Mouse (Mus musculus) kidney, adult 2 months (tissue): ENCODE results near the gene Fam193a. TPM values are rescaled to one million over a fixed set of nuclear protein-coding genes. Genes with fewer than 3 reads are reported as not detected.

ENCODE experiments used
- DNase-seq: peaks from one replicate; pipeline ENCODE4 v3.0.0; 2021
- H3K27ac ChIP-seq: fragments of 200-500 bp; 2 replicates; pipeline ENCODE4 v1.5.1; 2012; ENCODE audit warnings: low read depth, low read length, control low read depth, inconsistent platforms; ENCODE audit not compliant: insufficient read depth
- H3K27me3 ChIP-seq: fragments of 200-500 bp; replicated peaks from 2 replicates; pipeline ENCODE4 v1.6.1; 2012; ENCODE audit warnings: mild to moderate bottlenecking, moderate library complexity, low read length, inconsistent platforms; ENCODE audit not compliant: control insufficient read depth, insufficient read depth
- H3K36me3 ChIP-seq: fragments of 200-500 bp; 2 replicates; pipeline ENCODE4 v1.6.1; 2012; ENCODE audit warnings: mild to moderate bottlenecking, moderate library complexity, low read length, inconsistent platforms; ENCODE audit not compliant: control insufficient read depth, insufficient read depth
- H3K4me1 ChIP-seq: fragments of 200-500 bp; 2 replicates; pipeline ENCODE4 v1.6.1; 2011; ENCODE audit warnings: low read length; ENCODE audit not compliant: control insufficient read depth, insufficient read depth
- H3K4me3 ChIP-seq: fragments of 200-500 bp; 2 replicates; pipeline ENCODE4 v1.5.1; 2011; ENCODE audit warnings: mild to moderate bottlenecking, low read depth, low read length, control low read depth; ENCODE audit not compliant: insufficient read depth
- CTCF ChIP-seq: fragments of 200-500 bp; conservative IDR thresholded peaks from 2 replicates; pipeline ENCODE4 v1.5.1; 2011; ENCODE audit warnings: low read depth, mild to moderate bottlenecking, control low read depth, low read length, moderate library complexity, mixed read lengths; ENCODE audit not compliant: insufficient read depth, insufficient read length
- POLR2A ChIP-seq: fragments of 200-500 bp; IDR thresholded peaks from one replicate; pipeline ENCODE4 v1.6.1; 2011; ENCODE audit warnings: low read depth, low read length, control low read depth
- WGBS: fragments of 180-500 bp; shearing (Covaris S2); methylation state at CpG from one replicate; pipeline ENCODE4 v1.1.7; 2018; 5-methylcytosine and 5-hydroxymethylcytosine counted together
- polyA plus RNA-seq: library from polyadenylated mRNA; depleted of rRNA; stranded (reverse); fragments of >200 nt; gene quantifications from 2 replicates; pipeline ENCODE4 v1.2.3, GENCODE M21; 2012

Gene Fam193a
- polyA plus RNA-seq, 1 experiment = 39.0 TPM

DNA sequence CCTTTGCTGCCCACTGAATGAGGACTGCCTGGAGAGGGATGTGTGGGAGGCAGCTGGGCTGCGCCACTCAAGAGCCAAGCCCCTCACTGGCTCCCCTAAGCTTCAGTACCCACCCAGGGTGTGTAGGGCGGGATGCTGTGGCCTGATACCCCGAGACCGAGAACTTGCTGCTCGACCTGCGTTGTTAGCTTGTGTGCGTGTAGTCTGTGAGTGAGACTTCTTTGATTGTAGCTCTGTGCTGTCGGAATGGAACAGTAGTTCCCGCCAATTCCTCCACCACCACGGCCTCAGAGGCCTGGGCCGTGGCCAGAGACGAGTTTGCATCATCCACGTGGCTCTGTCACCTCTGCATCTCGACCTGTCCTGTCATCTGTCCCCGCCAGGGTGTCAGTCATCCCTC lies 116.0 kb downstream of the Fam193a start:
- TF ChIP-seq POLR2A (no peak), CTCF (no peak)

DNA sequence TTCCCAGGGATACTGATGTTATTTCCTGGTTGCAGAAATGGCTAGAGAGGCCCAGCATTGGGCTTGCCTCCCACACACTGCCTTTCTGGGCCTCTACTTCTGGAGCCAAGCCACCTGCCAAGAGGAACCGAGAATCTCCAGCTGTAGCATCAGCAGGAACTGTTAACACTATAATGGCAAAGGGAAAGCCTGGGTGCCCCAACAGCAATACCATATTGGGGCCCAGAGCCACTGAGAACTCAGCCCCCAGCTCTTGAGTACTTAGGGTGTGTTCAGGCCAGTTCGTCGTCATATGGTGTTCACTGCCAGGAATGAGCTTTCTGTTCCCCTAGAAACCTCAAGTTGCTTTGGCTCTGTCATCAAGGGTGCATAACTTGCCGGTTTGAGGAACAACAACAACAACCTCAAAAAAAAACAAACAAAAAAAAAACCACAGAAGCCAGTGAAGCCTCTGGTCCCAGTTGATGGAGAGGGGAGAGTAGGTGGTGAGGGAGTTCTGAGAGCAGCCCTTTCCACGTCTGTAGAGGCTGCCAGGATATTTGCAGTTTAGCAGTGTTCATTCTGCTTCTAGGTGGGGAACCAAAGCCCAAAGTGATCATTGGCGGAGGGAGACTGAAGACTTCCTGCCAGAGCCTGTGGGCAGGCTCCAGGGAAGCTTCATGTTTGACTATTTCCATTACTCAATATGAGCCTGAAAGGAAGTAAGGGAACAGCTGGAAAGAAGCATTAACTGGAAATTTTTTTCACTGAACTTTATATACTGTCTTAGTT lies 117.8 kb downstream of the Fam193a start:
- H3K27ac ChIP-seq = no peak overlapping the region
- WGBS = 69% methylated on average over 6 of the region's 6 CpGs
- no peaks in the 10 kb centered on the region for H3K4me1 ChIP-seq
- H3K36me3 ChIP-seq = no peaks in the 10 kb centered on the region; the same call in none of the 2 replicates
- no peak for DNase-seq
- TF ChIP-seq CTCF (no peak), POLR2A (no peak)
- no peak overlapping the region for H3K4me3 ChIP-seq
- H3K27me3 ChIP-seq = no peaks in the 10 kb centered on the region

More for the DNA sequence above, 116.0 kb downstream of the Fam193a start:
- no peaks in the 10 kb centered on the region for H3K4me1 ChIP-seq
- no peaks in the 10 kb centered on the region for H3K27me3 ChIP-seq
- no peak overlapping the region for H3K4me3 ChIP-seq
- DNase-seq = no peak
- H3K36me3 ChIP-seq = peaks cover 3% of the 10 kb centered on the region
- H3K27ac ChIP-seq = no peak overlapping the region
- WGBS = 91% methylated on average over 15 of the region's 15 CpGs

DNA sequence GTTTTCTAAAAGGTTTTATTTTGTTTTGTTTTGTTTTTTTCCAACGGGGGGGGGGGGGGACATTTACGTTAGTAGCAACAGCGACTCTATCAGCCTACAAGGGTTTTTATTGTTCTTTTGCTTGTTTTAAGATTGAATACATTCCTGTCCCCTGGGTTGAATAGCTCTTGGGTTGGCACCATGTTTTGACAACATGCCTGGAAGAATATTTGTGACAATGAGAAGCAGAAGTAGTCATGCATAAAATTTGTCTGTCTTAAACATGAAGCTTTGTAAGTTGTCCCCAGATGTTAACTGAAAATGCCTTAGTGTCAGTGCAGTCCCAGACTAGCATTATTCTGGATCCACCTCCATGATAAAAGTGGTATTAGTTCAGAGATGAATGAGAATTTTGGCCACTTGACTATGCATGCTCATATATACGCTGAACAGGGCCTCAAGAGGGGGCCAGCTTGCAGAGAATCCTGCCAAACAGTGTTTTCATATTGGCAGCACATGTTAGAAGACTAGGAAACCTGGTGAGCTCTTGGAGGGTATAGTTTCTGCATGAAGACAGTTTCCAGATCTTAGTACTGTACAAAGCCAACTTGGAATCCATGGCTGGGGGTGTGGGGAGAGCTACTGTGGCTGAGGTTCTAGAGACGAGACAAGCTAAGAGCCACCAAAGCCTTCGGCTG lies 119.1 kb downstream of the Fam193a start:
- DNase-seq = no peak
- no peak overlapping the region for H3K4me3 ChIP-seq
- no peaks in the 10 kb centered on the region for H3K27me3 ChIP-seq
- no peaks in the 10 kb centered on the region; the same call in none of the 2 replicates for H3K36me3 ChIP-seq
- H3K4me1 ChIP-seq = no peaks in the 10 kb centered on the region
- 62% methylated on average over 6 of the region's 6 CpGs for WGBS
- H3K27ac ChIP-seq = no peak overlapping the region
- no peak for TF ChIP-seq POLR2A
- no peak for TF ChIP-seq CTCF

DNA sequence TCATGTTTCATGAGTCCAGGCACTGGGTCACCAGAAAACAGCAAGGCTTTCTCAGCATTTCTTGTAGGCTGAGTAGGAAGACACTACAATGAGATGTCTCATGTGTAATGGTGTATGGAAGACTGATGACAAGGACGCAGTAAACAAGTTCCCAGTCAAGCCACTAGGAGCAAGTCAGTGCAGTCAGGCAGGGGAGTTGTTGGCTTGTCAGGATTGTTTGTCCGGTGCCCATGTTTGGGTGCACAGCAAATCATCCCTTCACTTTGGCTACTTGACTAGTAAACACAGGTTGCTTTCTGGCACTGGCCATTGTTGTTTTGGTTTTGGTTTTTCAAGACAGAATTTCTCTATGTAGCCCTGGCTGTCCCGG lies 119.7 kb downstream of the Fam193a start:
- H3K27ac ChIP-seq = no peak overlapping the region
- DNase-seq = no peak
- no peaks in the 10 kb centered on the region; the same call in none of the 2 replicates for H3K36me3 ChIP-seq
- no peaks in the 10 kb centered on the region for H3K4me1 ChIP-seq
- WGBS = 62% methylated on average over 3 of the region's 3 CpGs
- no peak overlapping the region for H3K4me3 ChIP-seq
- H3K27me3 ChIP-seq = no peaks in the 10 kb centered on the region
- TF ChIP-seq CTCF (no peak), POLR2A (no peak)

DNA sequence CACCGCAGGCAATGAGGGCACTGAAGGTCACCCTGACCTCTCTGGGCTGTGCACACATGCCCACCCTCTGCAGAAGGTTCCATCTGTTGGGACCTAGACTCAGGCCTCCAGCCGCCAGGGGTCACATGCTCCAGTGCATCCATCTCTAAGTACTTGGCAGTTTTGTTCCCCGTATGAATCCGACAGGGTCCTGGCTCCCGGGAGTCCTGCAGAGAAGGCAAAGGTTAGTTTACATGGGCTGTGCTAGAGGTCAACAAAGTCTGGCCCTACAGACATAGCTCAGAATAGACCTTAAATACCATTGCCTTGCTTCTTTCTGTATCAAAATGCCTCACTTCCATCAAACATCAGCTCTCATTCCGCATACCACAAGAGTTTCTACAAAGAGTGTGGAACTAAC lies 127.0 kb downstream of the Fam193a start:
- WGBS = 67% methylated on average over 6 of the region's 6 CpGs
- H3K27ac ChIP-seq = no peak overlapping the region
- no peak for DNase-seq
- no peaks in the 10 kb centered on the region for H3K27me3 ChIP-seq
- H3K4me1 ChIP-seq = no peaks in the 10 kb centered on the region
- no peak overlapping the region for H3K4me3 ChIP-seq
- H3K36me3 ChIP-seq = no peaks in the 10 kb centered on the region; the same call in none of the 2 replicates
- TF ChIP-seq CTCF (no peak), POLR2A (no peak)

DNA sequence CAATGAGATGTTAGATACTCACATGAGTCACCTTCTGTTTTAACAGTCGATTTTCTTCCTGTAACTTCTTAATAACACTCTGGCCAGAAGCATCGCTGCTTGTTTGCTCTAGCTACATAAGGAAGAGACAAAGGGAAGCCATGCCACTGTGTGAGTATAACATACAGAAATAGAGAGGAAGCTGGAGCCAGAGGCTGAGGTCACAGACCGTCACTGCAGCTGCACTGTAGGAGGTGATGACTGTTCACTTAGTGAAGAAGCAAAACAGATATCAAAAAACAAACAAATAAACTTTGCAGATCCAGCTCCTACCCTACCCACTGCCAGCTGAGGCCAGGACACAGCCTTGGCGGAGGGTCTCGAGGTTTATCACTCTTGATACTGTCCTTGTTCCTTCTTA lies 131.2 kb downstream of the Fam193a start:
- WGBS = 69% methylated on average over 5 of the region's 5 CpGs
- no peak for DNase-seq
- H3K4me1 ChIP-seq = no peaks in the 10 kb centered on the region
- H3K4me3 ChIP-seq = no peak overlapping the region
- no peaks in the 10 kb centered on the region; the same call in none of the 2 replicates for H3K36me3 ChIP-seq
- TF ChIP-seq POLR2A (no peak), CTCF (no peak)
- H3K27me3 ChIP-seq = no peaks in the 10 kb centered on the region
- no peak overlapping the region for H3K27ac ChIP-seq

DNA sequence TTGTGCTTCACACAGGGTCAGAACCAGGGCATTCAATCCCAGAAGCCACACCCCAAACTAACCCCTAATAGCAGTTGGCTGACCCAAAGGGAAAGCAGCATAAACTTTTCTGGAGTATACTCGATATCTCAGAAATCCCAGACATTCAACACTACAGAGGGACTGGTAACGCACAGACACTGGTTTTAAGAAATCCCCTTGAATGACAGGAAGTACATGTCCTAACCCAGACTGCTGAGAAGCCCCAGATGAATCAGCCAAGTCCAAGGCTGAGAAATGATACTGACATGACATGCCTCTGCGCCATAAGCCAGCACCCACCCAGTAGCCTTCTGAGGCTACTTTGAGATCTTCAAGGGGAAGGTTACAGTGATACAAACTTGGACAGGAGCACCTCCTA lies 131.9 kb downstream of the Fam193a start:
- TF ChIP-seq POLR2A (no peak), CTCF (no peak)
- WGBS = 83% methylated on average over 3 of the region's 3 CpGs

More for the DNA sequence above, 131.9 kb downstream of the Fam193a start:
- Histone ChIP-seq H3K4me1 (no peaks in the 10 kb centered on the region), H3K36me3 (no peaks in the 10 kb centered on the region; the same call in none of the 2 replicates), H3K4me3 (no peak overlapping the region), H3K27me3 (no peaks in the 10 kb centered on the region), H3K27ac (no peak overlapping the region)
- no peak for DNase-seq
